Mouse (Mus musculus) right cerebral cortex, adult 18-20 months (tissue): ENCODE results near the gene Sec16a.

ENCODE experiments used
- DNase-seq: peaks from one replicate; pipeline ENCODE4 v3.0.0; 2022; ENCODE audit warnings: mixed read lengths

Sec16a gene

DNA sequence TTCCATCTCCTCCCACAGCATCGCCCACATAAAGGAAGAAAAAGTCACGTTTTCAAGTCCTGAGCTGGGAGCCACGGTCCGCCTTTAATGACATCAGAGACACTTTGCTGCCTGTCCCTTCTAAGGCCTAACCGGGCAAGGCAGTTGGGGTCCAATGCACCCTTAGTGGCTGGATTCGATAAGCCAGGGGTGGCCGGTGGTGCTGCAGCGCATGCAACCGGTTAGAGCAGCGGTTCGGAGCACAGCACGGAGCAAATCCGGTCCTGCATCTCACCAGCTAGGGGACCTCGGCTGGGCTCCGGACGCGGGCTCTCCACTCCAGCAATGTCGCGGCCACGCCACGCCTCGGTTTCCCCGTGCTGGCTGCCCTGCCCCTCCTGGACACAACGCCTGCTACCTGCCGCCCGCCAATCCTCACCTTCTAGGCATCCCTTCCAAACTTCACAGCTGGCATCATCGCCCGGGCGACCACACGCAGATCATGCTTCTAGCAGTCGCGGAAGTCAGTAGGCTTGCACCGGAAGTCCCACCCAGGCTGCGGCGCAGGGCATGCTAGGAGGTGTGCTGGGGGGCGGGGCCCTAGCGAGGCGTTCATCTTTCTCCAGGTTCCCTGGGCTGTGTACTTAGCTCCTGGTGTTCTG, 64.8 kb downstream of the Sec16a start, which contains the start of gene Snapc4:
Gene Snapc4 (minus strand): TSS at position 523 of the 641 bp plus-strand sequence.
- DNase-seq, result peak; percentile 89

DNA sequence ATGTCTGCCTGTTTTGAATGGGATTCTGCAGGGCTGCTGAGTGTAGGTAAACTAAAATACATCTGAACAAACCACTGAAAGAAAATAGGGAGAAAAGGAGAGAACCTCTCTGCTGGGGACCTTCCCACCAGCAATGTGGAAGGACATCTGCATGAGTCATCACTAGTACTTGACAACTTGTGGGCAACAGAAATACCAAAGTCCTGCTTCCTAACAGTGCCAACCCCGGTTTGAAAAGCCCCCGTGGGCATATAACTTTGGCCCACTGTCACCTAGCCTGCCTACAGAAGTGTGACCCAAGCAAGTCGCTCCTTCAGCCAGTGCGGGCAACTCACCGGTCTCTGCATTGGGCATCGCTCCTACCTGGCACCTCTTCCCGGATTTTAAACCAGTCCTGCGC, 72.6 kb downstream of the Sec16a start:
- no peak for DNase-seq

DNA sequence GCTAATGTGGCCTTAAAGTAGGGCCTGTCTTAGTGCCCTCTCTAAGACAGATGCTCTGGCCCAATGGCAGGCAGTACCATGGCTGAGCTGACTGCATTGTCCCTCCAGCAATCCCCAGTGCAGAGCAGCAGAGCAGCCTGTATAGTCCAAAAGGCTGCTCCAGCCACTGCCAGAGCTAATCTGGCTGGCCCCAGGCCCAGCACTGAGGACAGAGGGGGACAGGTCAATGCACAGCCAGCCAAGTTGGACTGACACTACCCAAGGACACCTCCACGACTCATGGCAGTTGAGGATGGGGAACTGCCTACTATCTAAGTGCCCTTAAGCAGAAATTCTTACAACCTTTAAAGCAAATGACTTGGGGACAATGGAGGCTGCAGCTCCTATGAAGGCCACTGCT, 76.4 kb downstream of the Sec16a start:
- DNase-seq, result no peak

DNA sequence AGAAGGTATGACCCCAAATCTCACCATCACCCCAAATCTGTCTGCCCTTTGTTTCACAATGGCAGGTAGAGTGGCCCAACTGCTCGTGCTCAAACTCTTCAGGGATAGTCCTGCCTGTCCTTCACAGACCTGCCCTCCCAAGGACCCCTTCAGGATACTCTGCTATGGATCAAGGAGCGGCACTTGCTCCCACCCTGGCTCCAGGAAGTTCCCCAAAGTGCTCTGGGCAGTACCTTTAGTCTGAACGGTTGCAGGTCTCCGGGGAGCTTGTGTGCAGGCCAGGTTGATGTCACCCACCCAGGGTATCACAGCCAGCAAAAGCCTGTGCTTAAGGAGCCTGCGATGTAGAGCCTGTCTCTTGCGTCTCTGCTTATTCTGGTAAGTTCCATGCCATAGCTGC, 77.1 kb downstream of the Sec16a start:
- DNase-seq, result no peak

DNA sequence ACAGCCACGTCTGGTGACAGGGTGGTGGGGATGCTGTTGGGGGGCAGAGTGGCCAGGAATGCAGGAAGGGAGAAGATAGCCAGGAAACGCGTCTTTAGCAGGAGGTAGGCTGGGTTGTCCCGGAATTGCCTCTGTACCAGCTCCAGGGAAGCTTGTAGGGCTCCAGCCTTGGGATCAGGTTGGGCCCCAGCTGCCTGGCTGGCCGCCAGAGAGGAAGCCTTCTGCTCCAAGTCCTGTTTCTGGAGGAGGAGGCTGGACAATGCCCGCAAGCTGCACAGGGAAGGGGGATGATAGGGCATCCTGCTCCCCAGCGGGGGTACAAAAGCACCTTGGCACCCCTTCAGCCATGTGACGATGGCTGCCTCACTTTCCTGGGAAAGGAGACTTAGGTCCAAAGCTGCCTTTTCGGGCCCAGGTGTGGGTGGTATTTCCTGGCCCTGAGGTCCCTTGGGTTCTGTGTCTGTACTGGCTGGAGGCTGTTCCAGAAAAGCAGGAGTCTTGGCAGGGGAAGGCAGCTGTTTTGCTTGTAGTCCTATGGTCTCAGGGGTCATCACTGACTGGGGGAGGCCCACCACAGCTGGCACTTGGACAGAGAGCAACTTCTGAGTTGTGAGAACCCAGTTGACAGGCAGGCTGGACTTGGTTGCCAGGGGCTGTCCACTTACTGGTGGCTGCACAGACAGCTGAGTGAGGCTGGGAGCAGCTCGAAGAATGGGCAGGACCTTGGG, 80.1 kb downstream of the Sec16a start:
- no peak for DNase-seq

GRCm38 (mm10) chr2:26363481-26363880, 81.5 kb downstream of the Sec16a start:
- no peak for DNase-seq

GRCm38 (mm10) chr2:26362991-26363390, 82.0 kb downstream of the Sec16a start:
- DNase-seq, result no peak

DNA sequence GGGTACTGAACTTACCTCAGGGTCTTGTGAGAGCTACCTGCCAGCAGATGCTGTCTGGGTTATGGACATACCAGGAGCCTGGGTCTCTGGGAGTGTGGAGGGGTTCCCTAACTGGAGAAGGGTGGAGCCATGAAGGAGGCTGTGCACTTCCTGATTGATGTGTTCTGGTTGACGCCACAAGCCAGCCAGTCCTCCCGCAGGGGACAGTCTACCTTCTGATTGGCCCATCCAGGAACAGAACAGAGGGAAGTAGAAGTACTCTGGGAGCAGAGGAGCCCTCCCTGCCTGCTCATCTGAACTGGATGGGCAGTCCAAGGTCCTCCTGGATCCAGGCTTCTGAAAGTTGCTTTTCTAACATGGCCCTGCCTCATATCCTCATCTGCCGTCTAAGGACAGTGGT, 84.2 kb downstream of the Sec16a start, which contains the start of gene Card9:
Gene Card9 (minus strand): TSS at position 147 of the 400 bp plus-strand sequence.
- no peak for DNase-seq

- DNase-seq, result no peak
These were observed 85.0 kb downstream of the Sec16a start for GRCm38 (mm10) chr2:26359983-26360382.
